Mouse (Mus musculus): ENCODE measurements around the gene BC048507.
A peak's percentile ranks its signal among the peaks of the same experiment; 100 is the strongest.
"Not testable (repeated sequence)": the region's sequence is repeated elsewhere in the genome, so short reads cannot be mapped to it uniquely, and the experiment has no call there.

The BC048507 gene

DNA sequence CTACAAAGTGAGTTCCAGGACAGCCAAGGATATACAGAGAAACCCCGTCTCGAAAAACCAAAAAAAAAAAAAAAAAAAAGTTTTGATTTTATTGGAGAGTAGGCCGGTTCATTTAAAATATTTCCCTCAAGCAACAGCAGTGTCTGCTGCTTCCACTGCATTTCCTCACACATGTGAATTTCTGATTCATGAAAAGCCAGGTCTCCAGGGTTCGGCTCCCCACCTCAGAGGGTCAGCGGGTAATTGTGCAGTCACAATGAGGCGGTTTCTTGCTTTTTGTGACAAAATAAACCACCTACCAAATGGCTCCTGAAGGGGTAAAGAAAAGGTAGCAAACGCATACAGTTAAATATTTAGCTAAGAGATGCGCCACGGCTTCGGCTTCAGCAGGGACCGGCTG is at the start of gene BC048507:
BC048507 (plus strand) TSS at position 301 of the 400 bp plus-strand sequence.
- no peak for DNase-seq (ENCODE audit: low spot score in 2 of 2)

DNA sequence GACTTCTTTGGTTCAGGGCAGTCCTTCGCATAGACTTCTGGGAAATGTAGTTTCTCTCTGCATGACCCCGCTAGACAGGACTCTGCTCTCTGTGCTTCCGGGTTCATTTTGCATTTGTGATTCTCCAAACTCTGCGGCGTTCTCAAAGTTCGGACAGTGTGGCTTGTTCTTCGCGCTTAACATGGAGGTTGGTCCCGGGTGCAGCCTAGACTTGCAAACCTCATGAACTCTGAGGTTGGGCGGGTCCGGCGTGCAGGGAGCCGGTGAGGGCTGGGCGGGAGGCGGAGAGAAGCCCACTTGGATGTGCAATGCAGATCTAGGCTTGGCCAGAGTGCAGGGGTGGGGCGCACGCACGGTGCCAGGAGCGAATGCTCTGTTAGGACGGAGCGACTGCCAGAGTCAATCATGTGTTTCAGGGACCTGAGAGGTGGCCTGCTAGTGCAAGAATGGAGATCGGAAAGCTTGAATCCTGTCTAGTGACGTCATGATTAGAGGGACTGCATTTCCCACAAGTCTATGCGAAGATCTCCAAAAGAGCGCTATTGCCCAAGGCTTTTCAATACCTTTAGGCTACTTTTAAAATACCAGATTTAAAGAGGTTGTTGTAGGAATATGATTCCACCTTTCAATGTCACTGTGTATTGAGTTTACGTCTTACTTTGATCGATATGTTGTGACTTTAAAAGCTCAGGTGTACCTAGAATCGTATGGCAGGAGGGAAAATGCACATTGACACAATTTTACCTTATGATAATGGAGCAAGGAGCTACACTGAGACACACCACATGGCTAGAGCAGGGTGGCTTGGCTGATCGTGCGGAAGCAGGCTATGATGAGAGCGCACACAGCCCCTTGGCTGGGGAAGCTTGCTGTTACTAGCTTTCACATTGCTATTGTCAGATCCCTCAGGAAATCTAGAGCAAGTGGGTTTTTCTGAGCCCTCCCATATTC is 49.1 kb upstream of the BC048507 start, which contains the start of gene Zfp273:
Zfp273 (plus strand) TSS at position 31 of the 951 bp plus-strand sequence.
- peak; percentile 61 to 68 for DNase-seq (ENCODE audit: low spot score in 2 of 2)

DNA sequence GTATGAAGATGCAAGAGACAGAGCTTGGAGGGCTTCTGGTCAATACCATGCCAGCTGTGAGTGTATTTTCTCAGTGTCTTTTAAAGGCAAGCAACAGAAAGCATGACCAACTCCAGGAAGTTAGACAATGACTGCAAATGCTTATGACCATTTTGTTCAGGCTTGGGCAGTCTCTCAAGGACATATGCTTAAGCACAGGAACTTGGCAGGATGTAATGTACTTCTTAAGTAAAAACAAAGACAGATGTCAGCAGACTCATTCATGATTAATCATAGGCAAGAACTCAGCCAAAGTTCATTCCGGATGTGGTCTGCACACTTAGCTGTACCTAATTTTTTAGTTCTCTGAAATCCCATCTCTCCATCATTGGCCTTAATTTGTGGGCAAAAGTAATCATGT is 44.5 kb upstream of the BC048507 start:
- DNase-seq (ENCODE audit: low spot score in 2 of 2), result no peak

DNA sequence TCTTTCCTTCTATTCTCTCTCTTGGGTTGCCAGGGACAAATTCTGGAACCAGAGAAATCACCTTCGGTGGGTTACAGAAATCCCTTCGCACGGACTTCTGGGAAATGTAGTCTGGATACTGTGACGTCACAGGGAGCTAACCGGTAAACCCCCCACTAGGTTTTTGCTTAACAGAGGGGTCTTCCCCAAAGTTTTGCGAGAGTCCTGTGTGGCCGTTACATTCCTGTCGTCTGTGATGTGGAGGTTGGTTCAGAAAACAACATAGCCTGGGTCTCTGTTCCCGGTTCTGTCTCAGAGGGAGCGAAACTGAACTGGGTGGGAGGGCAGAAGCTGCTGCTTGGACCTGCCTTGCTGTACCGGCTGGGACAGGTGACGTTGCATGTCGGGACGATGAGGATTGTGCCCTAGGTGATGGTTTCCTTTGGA is 32.2 kb upstream of the BC048507 start, which contains the start of gene Gm10037:
Gm10037 (plus strand) TSS at position 196 of the 426 bp plus-strand sequence.
- peak; percentile 8 to 47 for DNase-seq (ENCODE audit: low spot score in 2 of 2)

DNA sequence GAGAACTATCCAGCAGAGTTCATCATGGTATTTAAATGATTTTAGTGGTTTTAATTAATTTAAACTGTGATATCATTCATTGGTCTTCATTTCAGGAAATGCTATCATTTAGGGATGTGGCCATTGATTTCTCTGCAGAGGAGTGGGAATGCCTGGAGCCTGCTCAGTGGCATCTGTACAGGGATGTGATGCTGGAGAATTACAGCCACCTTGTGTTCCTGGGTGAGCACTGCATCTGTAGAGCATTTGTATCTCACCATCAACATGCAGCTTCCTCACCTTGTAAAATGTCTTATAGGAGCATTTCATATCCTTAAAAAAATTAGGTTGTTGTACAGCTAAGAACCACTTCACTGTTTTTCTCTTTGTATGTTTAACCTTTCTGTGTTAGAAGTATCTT is 30.0 kb upstream of the BC048507 start:
- not testable (repeated sequence) for DNase-seq (ENCODE audit: low spot score in 2 of 2)

DNA sequence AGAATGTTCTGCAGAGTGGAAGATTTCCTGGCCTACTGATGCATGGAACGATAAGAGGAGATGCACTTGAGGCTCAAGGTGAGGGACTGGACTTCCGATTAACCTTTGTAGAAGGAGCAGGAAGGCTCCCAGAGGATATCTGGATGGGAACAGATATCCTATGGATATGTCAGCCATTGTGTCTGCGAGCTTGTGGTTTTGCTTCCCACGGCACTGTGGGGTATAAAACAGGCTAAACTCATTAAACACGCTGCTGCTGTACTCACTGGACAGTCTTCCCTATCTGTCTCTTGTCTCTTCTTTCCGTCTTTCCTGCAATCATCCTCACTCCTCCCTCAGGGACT is 19.4 kb upstream of the BC048507 start:
- no peak for DNase-seq (ENCODE audit: low spot score in 2 of 2)

DNA sequence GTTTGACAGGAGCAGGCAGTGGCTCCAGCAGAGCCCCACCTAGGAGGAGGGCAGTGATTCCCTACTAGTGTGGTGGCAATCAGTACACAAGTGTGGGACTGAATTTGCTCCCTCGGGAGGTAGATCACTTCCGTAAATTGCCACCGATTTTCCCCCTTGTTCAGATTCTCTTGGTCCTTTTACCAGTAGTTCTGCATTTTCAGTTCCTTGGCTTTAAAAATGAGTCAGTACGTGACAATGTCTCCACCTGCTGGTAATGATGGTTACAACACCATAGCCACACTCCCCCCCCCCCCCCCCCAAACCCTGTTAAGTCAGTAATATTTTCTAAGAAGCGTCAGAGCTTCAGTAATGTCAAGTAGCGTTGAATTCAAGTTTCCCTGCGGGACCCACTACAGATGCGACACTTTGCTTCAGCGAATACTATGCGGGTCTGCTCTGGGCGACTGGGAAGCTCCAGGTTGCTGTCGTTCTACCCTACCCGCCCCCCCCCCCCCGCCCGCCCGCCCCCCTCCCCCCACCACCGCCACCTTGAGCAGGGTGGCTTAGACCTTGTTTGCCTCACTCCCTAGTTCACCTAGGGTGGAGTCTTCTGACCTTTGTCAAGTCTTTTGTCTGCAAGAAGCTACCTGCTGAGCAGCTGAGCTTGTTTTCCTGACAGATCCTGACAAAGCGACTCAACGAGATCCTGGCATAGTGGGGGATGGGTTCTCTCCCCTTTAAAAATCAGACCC is 18.8 kb upstream of the BC048507 start:
- DNase-seq (ENCODE audit: low spot score in 2 of 2), result peak; percentile 18 to 51

DNA sequence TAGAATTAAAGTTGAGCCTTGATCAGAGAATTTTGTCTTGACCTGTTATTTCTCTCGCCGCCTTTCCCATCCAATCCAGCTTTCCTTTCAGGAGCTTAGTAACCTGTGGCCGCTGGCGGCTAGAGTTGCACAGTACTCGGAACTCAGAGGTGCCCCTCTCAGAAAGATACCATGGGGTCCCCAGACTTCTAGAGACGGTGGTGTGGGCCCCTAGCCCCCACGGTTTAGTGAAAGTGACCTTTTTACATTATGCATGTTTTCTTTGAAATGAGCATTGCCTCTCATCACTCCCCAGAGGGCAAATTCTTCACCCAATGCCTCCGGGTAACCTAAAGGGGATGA is 18.3 kb upstream of the BC048507 start:
- no peak for DNase-seq (ENCODE audit: low spot score in 2 of 2)

DNA sequence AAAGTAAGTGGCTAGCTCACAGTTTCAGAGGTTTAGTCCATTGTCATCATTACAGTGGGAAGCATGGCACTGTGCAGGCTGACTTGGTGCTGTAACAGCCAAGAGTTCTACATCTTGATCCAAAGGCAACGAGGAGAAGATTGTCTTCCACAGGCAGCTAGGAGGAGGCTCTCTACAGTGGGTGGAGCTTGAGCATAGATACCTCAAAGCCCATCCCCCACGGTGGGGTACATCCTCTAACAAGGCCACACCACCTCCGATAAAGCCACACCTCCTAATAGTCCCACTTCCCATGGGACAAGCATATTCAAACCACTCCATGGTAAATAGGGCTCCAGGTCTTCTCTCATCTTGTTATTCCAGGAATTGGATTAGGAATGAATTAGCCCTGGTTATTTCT is 12.8 kb upstream of the BC048507 start:
- DNase-seq (ENCODE audit: low spot score in 2 of 2), result no peak

DNA sequence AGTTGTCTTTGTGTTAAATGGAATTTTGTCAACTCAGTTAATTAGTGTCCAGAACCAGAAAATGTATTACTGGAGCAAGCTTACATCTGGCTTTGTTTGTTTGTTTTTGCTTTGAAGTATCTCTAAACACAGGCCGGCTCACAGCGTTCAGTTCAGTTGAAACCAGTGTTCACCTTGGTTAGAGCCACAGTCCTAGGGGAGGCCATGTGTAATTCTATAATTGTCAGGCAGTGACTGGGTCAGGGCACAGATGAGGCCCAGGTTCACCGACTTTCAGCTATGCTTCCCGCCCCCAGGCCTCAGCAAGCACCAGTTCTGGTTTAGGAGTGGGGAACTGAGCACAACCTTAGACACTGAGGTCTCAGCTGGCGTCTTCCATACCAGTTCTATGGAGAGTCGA is 10.0 kb upstream of the BC048507 start:
- no peak for DNase-seq (ENCODE audit: low spot score in 2 of 2)

DNA sequence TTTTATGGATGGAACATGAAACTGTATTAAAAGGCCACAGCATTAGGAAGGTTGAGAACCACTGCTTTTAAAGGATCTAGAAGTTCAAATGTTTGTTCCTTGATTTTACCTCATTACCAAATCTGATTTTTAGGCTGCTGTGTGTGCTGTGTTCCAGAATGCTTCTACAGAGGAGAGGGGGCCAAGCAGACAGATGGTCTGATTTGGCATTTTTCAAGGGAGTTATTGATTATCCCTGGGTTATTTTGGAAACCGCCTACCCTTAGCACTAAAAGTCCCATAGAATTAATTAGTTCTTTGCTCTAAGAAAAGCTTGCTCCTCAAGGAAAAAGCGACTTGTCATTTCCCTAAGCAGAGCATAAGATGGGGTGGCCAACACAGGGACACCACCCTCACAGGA is 9.1 kb upstream of the BC048507 start:
- DNase-seq (ENCODE audit: low spot score in 2 of 2), result no peak

DNA sequence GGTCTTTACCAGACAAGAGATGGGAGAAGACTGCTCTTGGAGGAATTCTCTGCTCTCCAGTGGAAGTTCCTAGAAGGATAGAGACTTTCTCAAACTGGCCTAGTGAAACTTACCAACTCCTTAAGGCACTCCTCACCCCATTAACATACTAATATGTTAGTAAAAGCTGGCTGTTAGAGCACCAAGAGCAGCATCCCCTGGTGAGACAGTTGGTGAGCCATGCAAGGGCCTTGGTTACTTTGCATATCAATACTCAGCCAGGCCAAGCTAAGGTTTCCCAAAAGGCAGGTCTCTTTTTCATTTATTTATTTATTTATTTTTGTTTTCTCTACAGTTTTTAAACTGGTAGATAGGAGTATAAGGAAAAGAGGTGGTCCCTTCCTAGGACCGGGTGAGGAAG is 5.8 kb upstream of the BC048507 start:
- no peak for DNase-seq (ENCODE audit: low spot score in 2 of 2)

DNA sequence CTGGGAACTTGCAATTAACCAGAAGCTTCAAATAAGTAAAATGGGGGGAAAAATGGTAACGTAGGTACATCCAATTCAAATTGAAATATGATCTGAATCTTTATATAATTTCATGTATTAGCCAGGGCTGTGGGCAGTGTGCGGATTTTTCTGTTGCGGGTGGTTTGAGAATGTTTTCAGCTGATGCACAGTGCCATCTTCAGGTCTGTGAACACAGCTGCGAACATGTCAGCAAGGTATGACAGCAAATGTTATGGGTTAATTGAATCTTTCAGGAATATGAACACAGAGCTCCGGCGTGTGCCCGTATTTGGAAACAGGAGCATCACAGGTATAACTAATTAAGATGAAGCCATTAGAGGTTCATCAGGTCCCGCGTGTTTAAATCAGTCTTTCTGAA is 618 bp upstream of the BC048507 start:
- DNase-seq (ENCODE audit: low spot score in 2 of 2), result no peak

DNA sequence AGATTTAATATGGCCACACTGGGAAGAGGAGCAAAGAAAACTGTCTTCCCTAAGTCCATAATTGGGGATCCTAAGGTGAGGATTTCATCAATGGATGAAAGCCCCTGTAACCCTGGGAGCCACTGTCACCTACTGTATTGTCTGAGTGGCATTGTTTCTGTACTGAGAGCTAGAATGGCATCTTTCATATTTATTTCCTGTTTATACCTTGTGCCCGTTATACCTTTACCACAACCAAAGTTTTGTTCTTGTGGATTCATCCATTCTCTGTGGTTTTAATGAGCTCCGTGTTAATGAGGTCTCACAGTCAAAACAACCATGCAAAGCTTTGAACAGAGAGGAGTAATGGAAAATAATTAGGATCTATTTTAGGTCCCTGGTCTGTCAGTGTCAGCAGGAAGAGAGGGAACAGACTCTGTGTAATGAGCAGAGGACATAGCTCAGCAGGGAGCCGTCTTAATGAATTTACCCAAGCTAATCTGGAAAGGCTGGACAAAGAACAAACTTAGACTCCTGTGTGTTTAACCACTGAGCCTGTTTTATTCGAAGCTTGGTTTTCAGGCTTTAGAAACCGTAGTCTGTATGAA is 1.7 kb downstream of the BC048507 start:
- no peak for DNase-seq (ENCODE audit: low spot score in 2 of 2)

DNA sequence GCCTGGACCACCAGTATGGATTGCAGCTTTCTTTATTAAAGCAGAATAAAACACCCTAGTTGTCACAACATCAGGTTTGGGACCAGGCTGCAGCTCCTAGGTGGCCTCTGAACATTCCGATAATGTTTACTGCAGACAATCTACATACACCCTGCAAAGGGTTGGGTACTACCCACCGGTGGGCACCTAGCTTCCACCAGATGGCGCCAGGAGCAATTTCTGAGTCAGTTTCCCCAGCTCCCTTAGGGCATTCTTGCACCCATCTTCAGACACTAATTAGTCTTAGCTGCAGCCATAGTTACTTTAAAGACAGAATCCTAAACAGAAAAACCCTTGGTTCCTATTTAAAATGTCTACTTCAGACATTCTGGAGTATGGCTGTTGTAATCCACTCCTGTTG is 4.8 kb downstream of the BC048507 start:
- peak in 1 of 2 experiments; percentile 13 for DNase-seq (ENCODE audit: low spot score in 2 of 2)

DNA sequence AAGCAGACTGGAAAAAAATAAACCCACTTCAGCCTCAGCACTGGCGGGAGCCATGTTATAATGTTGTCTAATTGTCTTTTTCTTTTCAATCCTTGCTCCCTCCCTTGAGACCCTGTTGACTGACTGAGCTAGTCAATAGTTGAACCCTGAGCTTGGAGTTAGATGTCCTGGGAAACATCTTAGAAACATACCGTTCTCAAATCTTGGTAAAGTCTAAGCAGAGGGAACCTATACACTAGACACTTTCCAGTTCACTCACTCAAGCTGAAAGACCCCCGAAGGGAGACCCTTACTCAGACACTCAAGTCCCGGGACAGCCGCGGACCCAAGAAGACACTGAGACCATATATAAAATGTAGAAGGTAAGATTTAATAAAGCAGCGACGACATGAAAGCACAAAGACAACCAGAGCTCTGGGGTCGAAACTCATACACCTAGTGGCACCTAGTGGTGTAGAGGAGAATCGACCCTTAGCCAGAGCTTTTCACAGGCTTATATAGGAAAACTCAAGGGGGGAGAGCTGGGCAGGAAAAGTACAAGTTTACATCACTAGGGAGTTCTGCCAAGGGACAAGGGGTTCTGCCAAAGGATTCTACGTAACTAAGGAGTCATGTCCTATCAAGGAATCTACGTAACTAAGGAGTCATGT is 13.0 kb downstream of the BC048507 start:
- DNase-seq (ENCODE audit: low spot score in 2 of 2), result not testable (repeated sequence)

DNA sequence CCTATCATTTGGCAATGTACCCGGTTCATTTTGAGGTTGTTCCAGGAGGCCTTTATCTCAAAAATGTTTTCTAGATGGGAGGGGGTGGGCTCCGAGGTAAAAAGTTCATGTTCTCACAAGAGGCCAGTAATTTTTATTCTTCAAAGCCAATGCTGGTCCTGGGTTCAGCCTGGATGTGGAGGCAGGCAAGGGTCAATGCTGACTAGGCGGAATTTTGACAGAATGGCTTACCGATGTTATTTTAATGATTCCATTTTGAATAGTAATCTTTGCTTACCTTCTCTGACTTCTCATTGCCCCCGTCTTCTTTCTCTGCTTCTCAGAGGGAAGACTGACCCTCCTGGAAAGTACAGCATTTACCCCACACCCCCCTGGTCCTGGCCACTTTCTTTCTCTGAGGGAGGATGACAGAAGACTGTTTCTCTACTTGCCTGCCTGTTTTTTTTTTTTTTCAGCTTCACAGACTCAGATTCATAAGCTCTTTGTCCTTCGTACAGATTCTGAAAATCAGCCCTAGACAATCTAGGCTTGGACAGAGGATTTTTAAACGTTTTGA is 13.7 kb downstream of the BC048507 start:
- DNase-seq (ENCODE audit: low spot score in 2 of 2), result no peak

DNA sequence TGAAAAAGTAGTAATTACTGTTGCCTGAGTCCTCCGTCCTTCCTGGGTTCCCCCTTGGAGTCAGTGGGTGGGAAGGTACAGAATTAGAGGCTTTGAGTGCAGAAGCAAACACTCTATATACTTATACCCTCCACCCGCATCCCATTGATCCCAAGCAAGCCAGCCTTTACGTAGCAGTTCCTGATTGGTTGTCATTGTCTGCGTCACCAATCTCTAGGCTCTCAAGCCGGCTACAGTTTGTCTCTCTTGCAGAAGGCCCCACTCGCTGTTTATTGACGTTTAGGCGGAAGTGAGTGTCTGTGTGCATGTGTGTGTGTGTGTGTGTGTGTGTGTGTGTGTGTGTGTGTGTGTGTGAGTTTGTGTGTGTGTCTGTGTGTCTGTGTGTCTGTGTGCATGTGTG is 20.8 kb downstream of the BC048507 start:
- DNase-seq (ENCODE audit: low spot score in 2 of 2), result no peak

DNA sequence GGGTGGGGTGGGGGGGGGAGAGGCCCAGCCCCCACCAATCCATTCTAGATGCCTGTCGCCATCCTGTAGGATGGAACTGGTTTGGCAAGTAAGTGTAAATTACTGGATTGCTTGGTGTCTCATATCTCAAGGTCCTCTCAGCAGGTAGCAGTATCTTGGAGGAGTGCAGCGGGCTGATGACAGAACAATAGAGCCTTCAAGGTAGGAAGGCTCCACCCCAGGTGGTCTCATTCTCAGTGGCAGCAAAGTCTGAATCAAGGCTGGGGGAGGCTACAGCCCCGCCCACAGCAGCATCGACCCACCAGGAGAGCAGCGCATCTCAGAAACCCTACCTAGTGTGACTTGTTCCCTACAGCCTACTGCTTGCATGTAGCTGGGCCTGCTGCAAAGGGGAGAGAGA is 46.6 kb downstream of the BC048507 start:
- no peak for DNase-seq (ENCODE audit: low spot score in 2 of 2)
